Mouse (Mus musculus): ENCODE results near the gene Alkbh1. TPM values are rescaled to one million over a fixed set of nuclear protein-coding genes. Genes with fewer than 3 reads are reported as not detected.

Alkbh1 gene
- polyA plus RNA-seq, 1 experiment: 23.0 TPM

GRCm38 (mm10) chr12:87385051-87385450, 58.8 kb downstream of the Alkbh1 start:
- DNase-seq (ENCODE audit: low spot score): no peak

- no peak for DNase-seq (ENCODE audit: low spot score)
These were observed 62.5 kb downstream of the Alkbh1 start for GRCm38 (mm10) chr12:87381380-87381682.

- DNase-seq (ENCODE audit: low spot score): no peak
These were observed 63.0 kb downstream of the Alkbh1 start for GRCm38 (mm10) chr12:87380586-87381379.

GRCm38 (mm10) chr12:87379496-87379895, 64.3 kb downstream of the Alkbh1 start:
- DNase-seq (ENCODE audit: low spot score): no peak

Other genes starting within 250 kb of the Alkbh1 start
- 0.43 and 0.56 TPM in 2 replicates for gene Samd15, start 244.3 kb downstream of the Alkbh1 start, polyA plus RNA-seq (2012; rRNA removed)
- 8.8 and 10.2 TPM in 2 replicates for gene Tmed8, start 243.6 kb downstream of the Alkbh1 start, polyA plus RNA-seq (2012; rRNA removed)
- gene Noxred1, start 205.3 kb downstream of the Alkbh1 start, polyA plus RNA-seq (2012; rRNA removed): 0.68 and 0.73 TPM in 2 replicates
- gene Vipas39, start 177.8 kb downstream of the Alkbh1 start, polyA plus RNA-seq (2012; rRNA removed): 37.7 and 39.7 TPM in 2 replicates
- gene Ahsa1, start 177.5 kb downstream of the Alkbh1 start, polyA plus RNA-seq (2012; rRNA removed): 165 and 175 TPM in 2 replicates
- gene Ism2, start 144.3 kb downstream of the Alkbh1 start, polyA plus RNA-seq (2012; rRNA removed): 0.26 and 0.44 TPM in 2 replicates
- 52.8 and 58.6 TPM in 2 replicates for gene Sptlc2, start 55.7 kb downstream of the Alkbh1 start, polyA plus RNA-seq (2012; rRNA removed)
- 64.4 and 92.3 TPM in 2 replicates for gene Slirp, start 121 bp downstream of the Alkbh1 start, polyA plus RNA-seq (2012; rRNA removed)
- 52.6 and 53.9 TPM in 2 replicates for gene Snw1, start 28.3 kb upstream of the Alkbh1 start, polyA plus RNA-seq (2012; rRNA removed)
- not detected in 2 replicates for gene Gm5788, start 50.7 kb upstream of the Alkbh1 start, polyA plus RNA-seq (2012; rRNA removed)
- not detected in 2 replicates for gene Gm8300, start 70.3 kb upstream of the Alkbh1 start, polyA plus RNA-seq (2012; rRNA removed)
- not detected in 2 replicates for gene Oog1, start 158.7 kb upstream of the Alkbh1 start, polyA plus RNA-seq (2012; rRNA removed)
- not detected in 2 replicates for gene Gm4027, start 174.9 kb upstream of the Alkbh1 start, polyA plus RNA-seq (2012; rRNA removed)
- gene Gm16381, start 200.6 kb upstream of the Alkbh1 start, polyA plus RNA-seq (2012; rRNA removed): not detected in 2 replicates

Data from urinary bladder, adult 2 months (tissue).